Mouse (Mus musculus) midbrain, postnatal 0 days (tissue): Measurements from ENCODE around the gene Tmpo. TPM values are rescaled to one million over a fixed set of nuclear protein-coding genes. Genes with fewer than 3 reads are reported as not detected.

Source experiments
- ATAC-seq: fragments of 200-750 bp; cut with Nextera tagmentation; 2 replicates; pipeline ENCODE4 v1.8.0; 2017; ENCODE audit warnings: moderate number of reproducible peaks, mild to moderate bottlenecking, moderate TSS enrichment, moderate library complexity; ENCODE audit not compliant: low FRiP score
- DNase-seq: peaks from one replicate; pipeline ENCODE4 v3.0.0-alpha.2; 2015; ENCODE audit warnings: low spot score
- H3K27ac ChIP-seq: fragments of 300-500 bp; sonication (generic); 2 replicates; pipeline ENCODE4 v1.5.1; 2014; ENCODE audit warnings: low read depth, mild to moderate bottlenecking, low read length, mixed read lengths
- H3K27me3 ChIP-seq: fragments of 300-500 bp; sonication (generic); 2 replicates; pipeline ENCODE4 v1.6.1; 2014; ENCODE audit warnings: low read length, control low read depth, mixed read lengths; ENCODE audit not compliant: insufficient read depth
- H3K36me3 ChIP-seq: fragments of 300-500 bp; sonication (generic); 2 replicates; pipeline ENCODE4 v1.6.1; 2014; ENCODE audit warnings: low read length, control low read depth, mixed read lengths; ENCODE audit not compliant: insufficient read depth
- H3K4me1 ChIP-seq: fragments of 300-500 bp; sonication (generic); 2 replicates; pipeline ENCODE4 v1.6.1; 2014; ENCODE audit warnings: mild to moderate bottlenecking, control low read depth, antibody characterized with exemption, low read length, mixed read lengths; ENCODE audit not compliant: insufficient read depth
- H3K4me2 ChIP-seq: fragments of 300-500 bp; sonication (generic); 2 replicates; pipeline ENCODE4 v1.6.1; 2014; ENCODE audit warnings: low read depth, mild to moderate bottlenecking, low read length, mixed read lengths; ENCODE audit not compliant: poor library complexity, severe bottlenecking
- H3K4me3 ChIP-seq: fragments of 300-500 bp; sonication (generic); 2 replicates; pipeline ENCODE4 v1.5.1; 2014; ENCODE audit warnings: low read depth, mild to moderate bottlenecking, low read length, moderate library complexity
- H3K9ac ChIP-seq: fragments of 300-500 bp; sonication (generic); replicated peaks from 2 replicates; pipeline ENCODE4 v1.6.1; 2014; ENCODE audit warnings: mild to moderate bottlenecking, low read length, moderate library complexity, mixed read lengths; ENCODE audit not compliant: poor library complexity, severe bottlenecking
- H3K9me3 ChIP-seq: fragments of 300-500 bp; sonication (generic); 2 replicates; pipeline ENCODE4 v1.6.1; 2016; ENCODE audit warnings: low read length, control low read depth
- CTCF ChIP-seq: IDR thresholded peaks from 2 replicates; pipeline ENCODE4 v1.5.1; 2016; ENCODE audit warnings: antibody characterized with exemption, mild to moderate bottlenecking
- WGBS: fragments of 180-500 bp; shearing (Covaris S2); extraction: QIAGEN DNeasy Blood & Tissue Kit; methylation state at CpG from one replicate; pipeline ENCODE4 v1.1.7; 2014; 5-methylcytosine and 5-hydroxymethylcytosine counted together
- polyA plus RNA-seq: library from polyadenylated mRNA; unstranded; fragments of >200 nt; fragmentation: Nextera tagmentation; extraction: Ambion mirVana; gene quantifications from 2 replicates; pipeline ENCODE4 v1.2.1, GENCODE M21; 2015
- total RNA-seq: library from RNA; depleted of rRNA; stranded (reverse); fragments of >200 nt; gene quantifications from 2 replicates; pipeline ENCODE4 v1.2.3, GENCODE M21; 2014

Gene Tmpo
- total and polyA plus RNA-seq, 2 experiments from 2014 or later = 54.8 to 102 TPM

DNA sequence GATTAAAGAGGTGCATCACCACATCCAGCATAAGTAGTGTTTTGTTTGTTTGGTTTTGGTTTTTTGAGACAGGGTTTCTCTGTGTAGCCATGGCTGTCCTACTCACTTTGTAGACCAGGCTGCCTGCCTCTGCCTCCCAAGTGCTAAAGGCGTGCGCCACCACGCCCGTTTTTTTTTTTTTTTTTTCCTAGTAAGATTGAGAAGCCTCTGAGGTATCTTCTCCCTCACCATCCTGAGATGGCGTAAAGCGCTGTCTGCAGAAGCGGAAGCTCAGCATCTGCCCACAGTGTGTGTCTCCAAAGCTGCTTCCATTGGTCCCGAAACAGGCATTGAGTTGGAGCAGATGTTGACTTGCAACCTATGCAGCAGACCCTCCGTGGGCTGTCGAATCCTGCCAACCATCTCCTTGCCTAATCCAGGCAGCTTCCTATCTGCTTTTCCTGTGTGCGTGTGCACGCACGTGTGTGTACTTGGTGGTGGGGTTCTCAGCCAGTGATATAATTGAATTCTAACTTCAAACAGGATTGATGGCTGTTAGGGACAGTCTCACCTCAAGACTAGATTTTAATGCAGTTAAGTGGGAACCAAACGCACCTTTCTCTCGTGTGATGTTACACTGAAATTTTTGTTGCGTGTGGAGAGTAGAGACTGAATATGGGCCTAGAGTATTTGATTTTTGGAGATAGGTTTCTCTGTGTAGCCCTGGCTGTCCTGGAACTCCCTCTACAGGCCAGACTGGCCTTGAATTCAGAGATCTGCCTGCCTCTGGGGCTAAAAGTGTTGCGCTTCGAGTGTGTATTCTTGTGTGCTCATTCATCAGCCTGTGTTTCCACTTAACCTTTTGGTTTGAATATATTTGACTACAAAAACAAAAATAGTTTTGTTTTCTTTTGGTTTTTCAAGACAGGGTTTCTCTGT, 37.5 kb downstream of the Tmpo start:
- H3K36me3 ChIP-seq = peaks cover 12% of the 10 kb centered on the region; the same call in 1 of the 2 replicates
- TF ChIP-seq CTCF = 0 out of 2 replicates have a peak, but pooled peaks have one; percentile 16
- no peak for ATAC-seq
- no peak overlapping the region for H3K27ac ChIP-seq
- no peak overlapping the region for H3K4me3 ChIP-seq
- no peaks in the 10 kb centered on the region for H3K4me1 ChIP-seq
- 75% methylated on average over 18 of the region's 18 CpGs for WGBS
- no peaks in the 10 kb centered on the region for H3K27me3 ChIP-seq
- no peaks in the 10 kb centered on the region for H3K9me3 ChIP-seq
- DNase-seq = no peak
- H3K9ac ChIP-seq = no peak overlapping the region
- no peak overlapping the region for H3K4me2 ChIP-seq

GRCm38 (mm10) chr10:91142654-91143191, 38.4 kb downstream of the Tmpo start:
- WGBS = 77% methylated on average over 10 of the region's 10 CpGs
- Histone ChIP-seq H3K27me3 (no peaks in the 10 kb centered on the region), H3K36me3 (peaks cover 11% of the 10 kb centered on the region; the same call in 1 of the 2 replicates), H3K9ac (no peak overlapping the region), H3K4me2 (no peak overlapping the region), H3K9me3 (no peaks in the 10 kb centered on the region), H3K4me3 (no peak overlapping the region), H3K27ac (no peak overlapping the region), H3K4me1 (no peaks in the 10 kb centered on the region)
- TF ChIP-seq CTCF = no peak
- DNase-seq (no peak), ATAC-seq (no peak)

DNA sequence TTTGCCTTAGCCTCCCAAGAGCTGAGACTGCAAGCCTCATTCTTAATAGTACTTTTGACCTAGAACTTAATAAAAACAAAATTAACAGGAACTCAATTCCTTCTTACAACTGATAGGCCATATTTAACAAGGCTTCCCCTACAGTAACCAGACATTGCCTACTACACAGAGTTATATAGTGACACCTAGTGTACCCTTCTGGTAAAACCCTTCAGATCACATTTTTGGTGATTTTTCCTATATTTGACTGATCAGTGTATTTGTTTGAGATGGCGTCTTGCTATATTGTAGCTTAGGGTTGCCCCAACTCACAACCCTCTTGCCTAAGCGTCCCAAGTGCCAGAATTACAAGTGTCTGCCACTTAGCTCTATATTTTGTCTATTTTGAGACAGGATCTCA, 39.6 kb downstream of the Tmpo start:
- 0 out of 2 replicates have a peak, but pooled peaks have one; percentile 41 for ATAC-seq
- no peaks in the 10 kb centered on the region for H3K9me3 ChIP-seq
- 32% methylated on average over 2 of the region's 2 CpGs for WGBS

DNA sequence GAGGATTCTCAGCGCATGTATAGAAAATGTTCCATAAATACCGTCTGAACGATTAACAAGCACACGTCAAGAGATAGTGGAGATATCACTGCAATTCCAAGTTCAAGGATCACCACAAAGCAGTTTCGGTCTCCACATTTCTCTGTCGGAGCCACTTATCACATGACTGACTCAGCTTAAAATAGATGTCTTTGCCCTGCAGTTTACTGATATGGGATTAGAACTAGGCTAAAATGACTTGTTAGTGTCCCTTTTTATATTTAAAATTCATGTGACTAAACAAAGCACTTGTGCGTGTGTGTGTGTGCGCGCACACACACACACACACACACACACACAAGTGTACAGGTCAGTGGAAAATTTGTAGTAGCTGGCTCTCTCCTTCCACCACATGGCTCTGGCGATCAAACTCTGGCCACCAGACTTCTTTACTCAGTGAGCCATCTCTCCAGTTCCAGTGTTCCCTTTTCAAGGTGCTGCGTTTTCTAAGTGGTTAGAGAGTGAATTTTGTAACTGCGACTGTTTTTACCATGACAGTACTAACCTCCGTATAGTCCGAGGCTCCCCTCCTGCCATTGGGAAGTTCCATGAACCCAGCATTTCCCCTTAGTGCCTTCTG, 41.9 kb downstream of the Tmpo start:
- TF ChIP-seq CTCF = no peak
- 89% methylated on average over 14 of the region's 14 CpGs for WGBS
- Histone ChIP-seq H3K4me2 (no peak overlapping the region), H3K4me3 (no peak overlapping the region), H3K4me1 (no peaks in the 10 kb centered on the region), H3K9me3 (no peaks in the 10 kb centered on the region), H3K36me3 (no peaks in the 10 kb centered on the region), H3K27ac (no peak overlapping the region), H3K27me3 (no peaks in the 10 kb centered on the region), H3K9ac (0 out of 2 replicates have a peak overlapping the region, but pooled peaks have one; percentile 8)
- DNase-seq (no peak), ATAC-seq (no peak)

More for the DNA sequence above, 39.6 kb downstream of the Tmpo start:
- Histone ChIP-seq H3K4me3 (no peak overlapping the region), H3K4me2 (no peak overlapping the region), H3K27ac (no peak overlapping the region), H3K36me3 (peaks cover 5% of the 10 kb centered on the region; the same call in 1 of the 2 replicates), H3K27me3 (no peaks in the 10 kb centered on the region), H3K4me1 (no peaks in the 10 kb centered on the region), H3K9ac (no peak overlapping the region)
- peak; percentile 87 for TF ChIP-seq CTCF
- peak; percentile 79 for DNase-seq

- TF ChIP-seq CTCF = no peak
- 80% methylated on average over 3 of the region's 3 CpGs for WGBS
Observed at GRCm38 (mm10) chr10:91138317-91138716, 42.8 kb downstream of the Tmpo start.

More at GRCm38 (mm10) chr10:91138317-91138716, 42.8 kb downstream of the Tmpo start:
- DNase-seq = no peak
- H3K9me3 ChIP-seq = no peaks in the 10 kb centered on the region
- no peak overlapping the region for H3K4me3 ChIP-seq
- H3K4me1 ChIP-seq = no peaks in the 10 kb centered on the region
- no peaks in the 10 kb centered on the region for H3K36me3 ChIP-seq
- no peaks in the 10 kb centered on the region for H3K27me3 ChIP-seq
- ATAC-seq = no peak
- no peak overlapping the region for H3K4me2 ChIP-seq
- H3K9ac ChIP-seq = no peak overlapping the region
- H3K27ac ChIP-seq = no peak overlapping the region
